Mouse (Mus musculus) bone marrow, adult 2 months (tissue): ENCODE measurements around the gene Cpb1. TPM values are rescaled to one million over a fixed set of nuclear protein-coding genes. Genes with fewer than 3 reads are reported as not detected.

Source experiments
- H3K27ac ChIP-seq: fragments of 200-500 bp; 2 replicates; pipeline ENCODE4 v1.5.1; 2012; ENCODE audit warnings: low read depth, mild to moderate bottlenecking, control low read depth, inconsistent platforms, low read length; ENCODE audit not compliant: control insufficient read depth, poor library complexity, insufficient read depth
- H3K4me1 ChIP-seq: fragments of 200-500 bp; 2 replicates; pipeline ENCODE4 v1.6.1; 2011; ENCODE audit warnings: low read length; ENCODE audit not compliant: control insufficient read depth, insufficient read depth
- H3K4me3 ChIP-seq: fragments of 200-500 bp; replicated peaks from 2 replicates; pipeline ENCODE3; 2011; ENCODE audit warnings: mild to moderate bottlenecking, low read depth, low read length, control low read depth; ENCODE audit not compliant: control insufficient read depth
- CTCF ChIP-seq: fragments of 200-500 bp; IDR thresholded peaks from 2 replicates; pipeline ENCODE4 v1.5.1; 2011; ENCODE audit warnings: low read length, control low read depth; ENCODE audit not compliant: control insufficient read depth, insufficient read depth
- POLR2A ChIP-seq: fragments of 200-500 bp; IDR thresholded peaks from 2 replicates; pipeline ENCODE4 v1.6.1; 2011; ENCODE audit warnings: low read depth, mild to moderate bottlenecking, control low read depth, low read length, borderline replicate concordance; ENCODE audit not compliant: control insufficient read depth
- WGBS: fragments of 180-500 bp; shearing (Covaris S2); methylation state at CpG from one replicate; pipeline ENCODE4 v1.1.7; 2018; 5-methylcytosine and 5-hydroxymethylcytosine counted together
- polyA plus RNA-seq: library from polyadenylated mRNA; stranded (reverse); fragments of >200 nt; gene quantifications from 2 replicates; pipeline ENCODE4 v1.2.4, GENCODE M21; 2011; ENCODE audit warnings: low replicate concordance; ENCODE audit not compliant: missing spikeins, insufficient read depth, insufficient read length

The Cpb1 gene
- 0.36 and 1.1 TPM in 2 replicates for polyA plus RNA-seq

- no peaks in the 10 kb centered on the region for H3K4me1 ChIP-seq
- H3K27ac ChIP-seq: no peak within 1 kb of the TSS
- 82% methylated on average over 3 of the region's 3 CpGs for WGBS
- TF ChIP-seq POLR2A (no peak), CTCF (no peak)
- H3K4me3 ChIP-seq: no peak within 1 kb of the TSS
These were observed at the start of gene Cpb1 for GRCm38 (mm10) chr3:20275633-20276032. Gene Cpb1 (minus strand): TSS chr3:20275733.

GRCm38 (mm10) chr3:20317233-20317632 lies 41.7 kb upstream of the Cpb1 start:
- no peaks in the 10 kb centered on the region for H3K4me1 ChIP-seq
- no peak for TF ChIP-seq POLR2A
- TF ChIP-seq CTCF: no peak
- no peak overlapping the region for H3K27ac ChIP-seq
- no peak overlapping the region for H3K4me3 ChIP-seq
- WGBS: 67% methylated on average over 1 of the region's 1 CpGs

- H3K4me1 ChIP-seq: no peaks in the 10 kb centered on the region
- H3K27ac ChIP-seq: no peak overlapping the region
- no peak for TF ChIP-seq POLR2A
- no peak for TF ChIP-seq CTCF
- 87% methylated on average over 4 of the region's 4 CpGs for WGBS
- no peak overlapping the region for H3K4me3 ChIP-seq
These were observed 33.6 kb upstream of the Cpb1 start for GRCm38 (mm10) chr3:20309142-20309541.

- H3K27ac ChIP-seq: no peak overlapping the region
- H3K4me1 ChIP-seq: no peaks in the 10 kb centered on the region
- no peak for TF ChIP-seq POLR2A
- TF ChIP-seq CTCF: no peak
- WGBS: 72% methylated on average over 4 of the region's 4 CpGs
- H3K4me3 ChIP-seq: no peak overlapping the region
These were observed 31.7 kb upstream of the Cpb1 start for GRCm38 (mm10) chr3:20307256-20307655.

GRCm38 (mm10) chr3:20304758-20305352 lies 29.3 kb upstream of the Cpb1 start:
- TF ChIP-seq CTCF: no peak
- TF ChIP-seq POLR2A: no peak
- 5% methylated on average over 2 of the region's 2 CpGs for WGBS
- Histone ChIP-seq H3K4me3 (no peak overlapping the region), H3K27ac (no peak overlapping the region), H3K4me1 (no peaks in the 10 kb centered on the region)

- Histone ChIP-seq H3K4me1 (no peaks in the 10 kb centered on the region), H3K27ac (no peak overlapping the region), H3K4me3 (no peak overlapping the region)
- WGBS: 62% methylated on average over 3 of the region's 3 CpGs
- TF ChIP-seq POLR2A (no peak), CTCF (no peak)
These were observed 20.0 kb upstream of the Cpb1 start for GRCm38 (mm10) chr3:20295546-20295945.

- no peak overlapping the region for H3K27ac ChIP-seq
- WGBS: 64% methylated on average over 9 of the region's 9 CpGs
These were observed 19.2 kb upstream of the Cpb1 start for GRCm38 (mm10) chr3:20294542-20295348.

GRCm38 (mm10) chr3:20291370-20291769 lies 15.8 kb upstream of the Cpb1 start:
- no peak overlapping the region for H3K27ac ChIP-seq
- no peaks in the 10 kb centered on the region for H3K4me1 ChIP-seq
- TF ChIP-seq CTCF: no peak
- TF ChIP-seq POLR2A: no peak
- no peak overlapping the region for H3K4me3 ChIP-seq

More at GRCm38 (mm10) chr3:20294542-20295348, 19.2 kb upstream of the Cpb1 start:
- TF ChIP-seq CTCF (no peak), POLR2A (no peak)
- H3K4me1 ChIP-seq: no peaks in the 10 kb centered on the region
- H3K4me3 ChIP-seq: no peak overlapping the region

- no peak overlapping the region for H3K4me3 ChIP-seq
- TF ChIP-seq CTCF (no peak), POLR2A (no peak)
- H3K4me1 ChIP-seq: no peaks in the 10 kb centered on the region
- 85% methylated on average over 2 of the region's 2 CpGs for WGBS
- H3K27ac ChIP-seq: no peak overlapping the region
These were observed 13.2 kb upstream of the Cpb1 start for GRCm38 (mm10) chr3:20288761-20289160.
